Comparison of ENCODE assay signal across 25 mouse cellular contexts in the genomic region with DNA sequence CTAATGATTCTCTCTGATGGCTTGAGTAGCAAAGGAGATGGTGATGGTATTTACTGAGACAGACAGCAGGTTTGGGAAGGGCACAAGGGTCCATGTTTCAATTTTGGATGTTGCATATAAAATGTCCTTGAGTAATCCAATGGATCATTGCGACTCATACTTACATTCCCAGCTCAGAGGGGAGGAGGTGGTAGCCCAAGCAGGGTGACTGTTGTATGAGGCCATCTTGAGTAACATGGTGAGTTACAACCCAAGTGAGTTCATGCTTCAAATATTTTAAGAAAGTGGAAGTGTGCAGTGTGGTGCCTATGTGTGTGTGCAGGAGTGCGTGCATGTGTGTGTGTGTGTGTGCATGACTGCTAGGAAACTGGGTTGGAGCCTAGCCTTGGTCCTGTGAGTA.
"Had no signal": no experiment of that assay in that cellular context is flagged by ENCODE, and none has a peak within 500 bp of the region (broad histone marks: within the 10 kb centered on the region; RNA-seq: fewer than 3 reads in every experiment).

No protein-coding gene starts in this region.

- H3K9me3 ChIP-seq: heart, embryonic 10.5 days; heart, embryonic 12.5 days; hindbrain, embryonic 10.5 days; hindbrain, embryonic 12.5 days; intestine, embryonic 15.5 days; limb, embryonic 13.5 days; limb, embryonic 15.5 days; liver, embryonic 12.5 days had no signal

- H3K36me3 ChIP-seq: heart, embryonic 10.5 days; hindbrain, embryonic 12.5 days; intestine, embryonic 15.5 days; limb, embryonic 13.5 days; limb, embryonic 15.5 days; liver, embryonic 12.5 days had no signal

- ATAC-seq: hindbrain, embryonic 16.5 days; inflammation-experienced regulatory T-cells, adult 6 months; intestine, embryonic 15.5 days; intestine, postnatal 0 days; liver, embryonic 12.5 days had no signal

- H3K4me3 ChIP-seq: heart, embryonic 10.5 days; heart, embryonic 12.5 days; hindbrain, embryonic 10.5 days; hindbrain, embryonic 12.5 days; intestine, embryonic 15.5 days; layer of hippocampus, adult 2 months; left cerebral cortex, adult 2 months; limb, embryonic 13.5 days; limb, embryonic 15.5 days; liver, embryonic 12.5 days had no signal

- H3K9ac ChIP-seq: heart, embryonic 12.5 days; hindbrain, embryonic 12.5 days; hindbrain, embryonic 14.5 days; intestine, embryonic 15.5 days; limb, embryonic 13.5 days; limb, embryonic 15.5 days; liver, embryonic 12.5 days had no signal

- DNase-seq: gastrocnemius, postnatal 10 days; gastrocnemius, postnatal 25 days; heart, adult 18-20 months; heart, postnatal 10 days; heart, postnatal 4 days; kidney, adult 18-20 months; kidney, adult 8-10 months; kidney, postnatal 10 days; kidney, postnatal 25 days; kidney, postnatal 4 days; left cerebral cortex, postnatal 4 days had no signal

- H3K27ac ChIP-seq: heart, embryonic 10.5 days; hindbrain, embryonic 10.5 days; hindbrain, embryonic 12.5 days; hindbrain, embryonic 14.5 days; intestine, embryonic 15.5 days; layer of hippocampus, adult 2 months; left cerebral cortex, adult 2 months; limb, embryonic 13.5 days; limb, embryonic 15.5 days; liver, embryonic 12.5 days had no signal

- H3K27me3 ChIP-seq: heart, embryonic 12.5 days; hindbrain, embryonic 12.5 days; intestine, embryonic 15.5 days; liver, embryonic 12.5 days had no signal

- H3K4me1 ChIP-seq: heart, embryonic 10.5 days; hindbrain, embryonic 10.5 days; hindbrain, embryonic 12.5 days; intestine, embryonic 15.5 days; limb, embryonic 15.5 days; liver, embryonic 12.5 days had no signal

- H3K4me2 ChIP-seq: heart, embryonic 12.5 days; hindbrain, embryonic 12.5 days; hindbrain, embryonic 14.5 days; intestine, embryonic 15.5 days; limb, embryonic 13.5 days; limb, embryonic 15.5 days; liver, embryonic 12.5 days had no signal
